Mouse (Mus musculus) neural tube, embryonic 15.5 days (tissue): ENCODE results near the gene Vmn1r27. TPM values are rescaled to one million over a fixed set of nuclear protein-coding genes. Genes with fewer than 3 reads are reported as not detected.

Experiments
- ATAC-seq: fragments of 200-750 bp; cut with Nextera tagmentation; 2 replicates; pipeline ENCODE4 v1.8.0; 2017; ENCODE audit warnings: mild to moderate bottlenecking, moderate TSS enrichment, moderate library complexity; ENCODE audit not compliant: low FRiP score
- H3K27ac ChIP-seq: fragments of 300-500 bp; sonication (generic); replicated peaks from 2 replicates; pipeline ENCODE4 v1.5.1; 2015; ENCODE audit warnings: mild to moderate bottlenecking, inconsistent platforms
- H3K27me3 ChIP-seq: fragments of 300-500 bp; sonication (generic); replicated peaks from 2 replicates; pipeline ENCODE4 v1.6.1; 2015; ENCODE audit warnings: inconsistent platforms
- H3K36me3 ChIP-seq: fragments of 300-500 bp; sonication (generic); 2 replicates; pipeline ENCODE4 v1.6.1; 2015; ENCODE audit warnings: inconsistent platforms
- H3K4me1 ChIP-seq: fragments of 300-500 bp; sonication (generic); 2 replicates; pipeline ENCODE4 v1.6.1; 2015; ENCODE audit warnings: inconsistent platforms
- H3K4me2 ChIP-seq: fragments of 300-500 bp; sonication (generic); 2 replicates; pipeline ENCODE4 v1.6.1; 2015; ENCODE audit warnings: inconsistent platforms, mild to moderate bottlenecking, moderate library complexity
- H3K4me3 ChIP-seq: fragments of 300-500 bp; sonication (generic); replicated peaks from 2 replicates; pipeline ENCODE4 v1.5.1; 2015; ENCODE audit warnings: mild to moderate bottlenecking, inconsistent platforms
- H3K9ac ChIP-seq: fragments of 300-500 bp; sonication (generic); replicated peaks from 2 replicates; pipeline ENCODE4 v1.6.1; 2015; ENCODE audit warnings: mild to moderate bottlenecking, inconsistent platforms
- H3K9me3 ChIP-seq: fragments of 300-500 bp; sonication (generic); replicated peaks from 2 replicates; pipeline ENCODE4 v1.6.1; 2016; ENCODE audit warnings: inconsistent platforms
- WGBS: fragments of 180-500 bp; shearing (Covaris S2); methylation state at CpG from one replicate; pipeline ENCODE4 v1.1.7; 2015; ENCODE audit warnings: mixed read lengths; 5-methylcytosine and 5-hydroxymethylcytosine counted together
- polyA plus RNA-seq: library from polyadenylated mRNA; unstranded; fragments of >200 nt; fragmentation: Nextera tagmentation; extraction: Ambion mirVana; gene quantifications from 2 replicates; pipeline ENCODE4 v1.2.1, GENCODE M21; 2015

The Vmn1r27 gene
- polyA plus RNA-seq = not detected in 2 replicates

DNA sequence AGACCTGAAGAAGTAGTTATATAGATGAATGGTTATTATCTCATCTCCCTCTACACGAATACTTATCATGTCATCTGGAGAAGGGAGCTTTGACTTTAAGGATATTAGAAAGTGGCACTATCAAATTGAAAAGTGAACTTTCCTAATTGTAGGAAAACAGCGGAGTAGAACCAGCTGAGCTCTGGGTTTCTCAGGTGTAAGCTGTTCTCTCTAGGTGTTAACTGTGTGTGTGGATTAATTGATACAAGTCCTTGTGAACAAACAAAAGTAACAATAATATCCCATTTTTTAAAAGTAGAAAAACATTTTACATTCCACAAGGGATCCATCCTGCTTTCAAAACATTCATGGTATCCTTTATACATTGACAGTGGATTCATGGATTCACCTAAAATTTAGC lies at the start of gene Vmn1r27:
Gene Vmn1r27, minus strand, starts transcription at position 101 of the 400 bp plus-strand sequence.
- no peaks in the 10 kb centered on the region for H3K4me1 ChIP-seq
- 91% methylated on average over 2 of the region's 2 CpGs for WGBS

DNA sequence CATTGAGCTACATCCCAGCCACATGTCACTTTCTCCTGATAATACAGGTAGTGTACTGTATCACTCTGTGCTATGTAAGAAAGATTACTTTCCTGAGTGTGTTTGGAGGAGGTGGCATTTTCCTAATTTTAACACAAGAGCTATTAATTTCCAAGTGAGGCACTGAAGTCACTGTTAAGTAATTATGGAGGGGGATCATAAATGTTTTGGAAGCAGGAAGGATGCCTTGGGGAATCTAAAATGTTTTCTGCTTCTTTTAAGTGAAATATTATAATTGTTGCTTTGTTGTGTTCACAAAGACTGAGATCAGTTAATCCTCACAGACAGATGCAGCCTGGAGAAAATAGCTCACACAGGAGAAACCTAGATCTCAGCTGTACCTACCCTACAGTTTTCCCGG lies 43.1 kb upstream of the Vmn1r27 start, which contains the start of gene Vmn1r28:
Gene Vmn1r28, plus strand, starts transcription at position 301 of the 400 bp plus-strand sequence.
- no peak within 1 kb of the TSS for H3K4me2 ChIP-seq
- H3K27me3 ChIP-seq = no peaks in the 10 kb centered on the region
- no peaks in the 10 kb centered on the region for H3K4me1 ChIP-seq
- H3K36me3 ChIP-seq = no peaks in the 10 kb centered on the region
- ATAC-seq = no peak
- H3K9ac ChIP-seq = no peak within 1 kb of the TSS
- no peak within 1 kb of the TSS for H3K27ac ChIP-seq
- 94% methylated on average over 1 of the region's 1 CpGs for WGBS
- H3K4me3 ChIP-seq = no peak within 1 kb of the TSS
- H3K9me3 ChIP-seq = no peaks in the 10 kb centered on the region

More for the DNA sequence above, at the start of gene Vmn1r27:
- H3K9me3 ChIP-seq = no peaks in the 10 kb centered on the region
- no peak within 1 kb of the TSS for H3K4me3 ChIP-seq
- no peaks in the 10 kb centered on the region for H3K36me3 ChIP-seq
- H3K27me3 ChIP-seq = no peaks in the 10 kb centered on the region
- H3K4me2 ChIP-seq = no peak within 1 kb of the TSS
- ATAC-seq = no peak
- H3K9ac ChIP-seq = no peak within 1 kb of the TSS
- no peak within 1 kb of the TSS for H3K27ac ChIP-seq

DNA sequence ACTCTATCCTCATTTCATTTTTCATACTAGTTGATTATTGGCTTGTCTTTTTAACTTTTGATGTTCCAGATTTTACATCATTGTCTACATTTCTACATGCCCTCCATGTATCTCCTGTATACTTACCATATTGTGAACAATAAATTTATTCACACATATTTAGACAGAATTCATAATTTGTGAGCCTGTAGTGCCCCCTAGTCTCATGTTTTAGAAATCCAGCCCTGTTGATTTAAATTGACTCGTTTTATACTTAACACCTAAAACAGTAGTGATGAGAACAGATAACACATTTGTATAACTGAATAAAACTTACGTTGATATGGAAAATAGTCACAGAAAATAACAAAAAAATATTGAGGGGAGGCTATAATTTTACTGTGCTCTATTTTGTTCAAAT lies 2.5 kb downstream of the Vmn1r27 start:
- Histone ChIP-seq H3K27me3 (no peaks in the 10 kb centered on the region), H3K36me3 (no peaks in the 10 kb centered on the region), H3K27ac (no peak overlapping the region), H3K9me3 (no peaks in the 10 kb centered on the region), H3K4me1 (no peaks in the 10 kb centered on the region), H3K4me3 (no peak overlapping the region), H3K9ac (no peak overlapping the region), H3K4me2 (no peak overlapping the region)
- no peak for ATAC-seq
- WGBS = 79% methylated on average over 2 of the region's 2 CpGs

Other genes with a start within 250 kb of the Vmn1r27 start
- not detected in 2 replicates for gene Vmn1r25, start 238.0 kb downstream of the Vmn1r27 start, polyA plus RNA-seq
- not detected in 2 replicates for gene Vmn1r26, start 203.7 kb downstream of the Vmn1r27 start, polyA plus RNA-seq
- not detected in 2 replicates for gene Vmn1r28, start 43.2 kb upstream of the Vmn1r27 start, polyA plus RNA-seq
- not detected in 2 replicates for gene Vmn1r29, start 82.7 kb upstream of the Vmn1r27 start, polyA plus RNA-seq
- gene Vmn1r30, start 224.6 kb upstream of the Vmn1r27 start, polyA plus RNA-seq = not detected in 2 replicates